Mouse (Mus musculus): Measurements from ENCODE around the gene Tbc1d16.

The Tbc1d16 gene

GRCm38 (mm10) chr11:119138205-119138604 lies 90.1 kb downstream of the Tbc1d16 start:
- DNase-seq = no peak

- DNase-seq = no peak
Observed at GRCm38 (mm10) chr11:119134586-119134985, 93.7 kb downstream of the Tbc1d16 start.

GRCm38 (mm10) chr11:119133437-119134221 lies 94.7 kb downstream of the Tbc1d16 start:
- DNase-seq = peak; percentile 32 to 51

GRCm38 (mm10) chr11:119132198-119133035 lies 95.9 kb downstream of the Tbc1d16 start:
- DNase-seq = no peak

- DNase-seq = no peak
Observed at GRCm38 (mm10) chr11:119130081-119130765, 98.1 kb downstream of the Tbc1d16 start.

GRCm38 (mm10) chr11:119129281-119130058 lies 98.8 kb downstream of the Tbc1d16 start:
- no peak for DNase-seq

GRCm38 (mm10) chr11:119128668-119129280 lies 99.5 kb downstream of the Tbc1d16 start:
- DNase-seq = no peak

- DNase-seq = peak in 1 of 2 experiments; percentile 26
Observed at GRCm38 (mm10) chr11:119127686-119128473, 100.4 kb downstream of the Tbc1d16 start.

GRCm38 (mm10) chr11:119127147-119127546 lies 101.2 kb downstream of the Tbc1d16 start:
- no peak for DNase-seq

GRCm38 (mm10) chr11:119125929-119126861 lies 102.1 kb downstream of the Tbc1d16 start:
- DNase-seq = peak; percentile 28

- DNase-seq = no peak
Observed at GRCm38 (mm10) chr11:119124536-119124935, 103.8 kb downstream of the Tbc1d16 start.

GRCm38 (mm10) chr11:119123522-119124319 lies 104.6 kb downstream of the Tbc1d16 start:
- no peak for DNase-seq

GRCm38 (mm10) chr11:119122396-119122795 lies 105.9 kb downstream of the Tbc1d16 start:
- DNase-seq = no peak

GRCm38 (mm10) chr11:119118905-119119304 lies 109.4 kb downstream of the Tbc1d16 start:
- no peak for DNase-seq

- no peak for DNase-seq
Observed at GRCm38 (mm10) chr11:119117945-119118344, 110.4 kb downstream of the Tbc1d16 start.

GRCm38 (mm10) chr11:119116992-119117391 lies 111.3 kb downstream of the Tbc1d16 start:
- no peak for DNase-seq

GRCm38 (mm10) chr11:119112721-119113120 lies 115.6 kb downstream of the Tbc1d16 start:
- no peak for DNase-seq

- no peak for DNase-seq
Observed at GRCm38 (mm10) chr11:119111345-119111744, 117.0 kb downstream of the Tbc1d16 start.

Measured in thymus, adult 18-20 months (tissue).